Mouse (Mus musculus) liver, embryonic 16.5 days (tissue): ENCODE data around the gene Ago1. TPM values are rescaled to one million over a fixed set of nuclear protein-coding genes. Genes with fewer than 3 reads are reported as not detected.

ENCODE experiments used
- ATAC-seq: fragments of 200-750 bp; cut with Nextera tagmentation; 2 replicates; pipeline ENCODE4 v1.8.0; 2017; ENCODE audit warnings: low read depth, mild to moderate bottlenecking, moderate number of reproducible peaks, moderate library complexity
- H3K27ac ChIP-seq: fragments of 300-500 bp; sonication (generic); 2 replicates; pipeline ENCODE4 v1.5.1; 2014; ENCODE audit warnings: mild to moderate bottlenecking, low read length
- H3K27me3 ChIP-seq: fragments of 300-500 bp; sonication (generic); 2 replicates; pipeline ENCODE4 v1.6.1; 2014; ENCODE audit warnings: low read depth, low read length, mixed read lengths; ENCODE audit not compliant: control insufficient read depth, insufficient read depth
- H3K36me3 ChIP-seq: fragments of 300-500 bp; sonication (generic); 2 replicates; pipeline ENCODE4 v1.6.1; 2014; ENCODE audit warnings: mild to moderate bottlenecking; ENCODE audit not compliant: control insufficient read depth, insufficient read depth
- H3K4me1 ChIP-seq: fragments of 300-500 bp; sonication (generic); 2 replicates; pipeline ENCODE4 v1.6.1; 2014; ENCODE audit warnings: low read depth, low read length, mixed read lengths; ENCODE audit not compliant: control insufficient read depth
- H3K4me2 ChIP-seq: fragments of 300-500 bp; sonication (generic); 2 replicates; pipeline ENCODE4 v1.6.1; 2014; ENCODE audit warnings: low read depth, low read length, mixed read lengths
- H3K4me3 ChIP-seq: fragments of 300-500 bp; sonication (generic); 2 replicates; pipeline ENCODE4 v1.5.1; 2014; ENCODE audit warnings: low read depth, mild to moderate bottlenecking, low read length
- H3K9ac ChIP-seq: fragments of 300-500 bp; sonication (generic); 2 replicates; pipeline ENCODE4 v1.6.1; 2014; ENCODE audit warnings: low read depth, low read length
- H3K9me3 ChIP-seq: fragments of 300-500 bp; sonication (generic); replicated peaks from 2 replicates; pipeline ENCODE4 v1.6.1; 2016; ENCODE audit warnings: low read length; ENCODE audit not compliant: control insufficient read depth
- WGBS: fragments of 180-500 bp; shearing (Covaris S2); extraction: QIAGEN DNeasy Blood & Tissue Kit; methylation state at CpG from one replicate; pipeline ENCODE4 v1.1.7; 2014; ENCODE audit not compliant: insufficient replicate concordance; 5-methylcytosine and 5-hydroxymethylcytosine counted together
- polyA plus RNA-seq: library from polyadenylated mRNA; unstranded; fragments of >200 nt; fragmentation: Nextera tagmentation; extraction: Ambion mirVana; gene quantifications from 2 replicates; pipeline ENCODE4 v1.2.1, GENCODE M21; 2015

Ago1 gene
- polyA plus RNA-seq, 1 experiment from 2014 or later: 0.98 TPM

DNA sequence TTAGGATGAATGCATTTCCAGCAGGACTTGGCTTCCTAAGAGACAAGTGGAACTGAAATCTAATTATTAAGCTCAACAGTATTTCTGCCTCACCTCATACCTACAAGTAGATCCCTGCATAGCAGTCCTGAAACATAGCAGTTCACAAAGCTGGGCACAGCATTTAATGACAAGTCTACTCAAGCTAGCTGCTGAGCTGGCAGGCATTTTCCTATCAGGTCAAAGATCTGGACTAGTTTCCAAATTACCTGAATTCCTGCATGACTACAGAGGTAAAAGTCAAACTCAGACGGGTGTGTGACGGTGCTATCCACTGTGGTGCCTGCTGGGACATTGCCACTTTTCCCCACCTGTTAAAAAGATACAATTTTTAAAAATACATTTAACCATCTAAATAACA, 28.6 kb upstream of the Ago1 start:
- Histone ChIP-seq H3K4me3 (no peak overlapping the region), H3K4me2 (no peak overlapping the region), H3K36me3 (no peaks in the 10 kb centered on the region), H3K27me3 (no peaks in the 10 kb centered on the region), H3K9me3 (no peaks in the 10 kb centered on the region), H3K4me1 (no peaks in the 10 kb centered on the region), H3K9ac (no peak overlapping the region), H3K27ac (no peak overlapping the region)
- ATAC-seq: no peak
- 54% methylated on average over 2 of the region's 2 CpGs for WGBS

DNA sequence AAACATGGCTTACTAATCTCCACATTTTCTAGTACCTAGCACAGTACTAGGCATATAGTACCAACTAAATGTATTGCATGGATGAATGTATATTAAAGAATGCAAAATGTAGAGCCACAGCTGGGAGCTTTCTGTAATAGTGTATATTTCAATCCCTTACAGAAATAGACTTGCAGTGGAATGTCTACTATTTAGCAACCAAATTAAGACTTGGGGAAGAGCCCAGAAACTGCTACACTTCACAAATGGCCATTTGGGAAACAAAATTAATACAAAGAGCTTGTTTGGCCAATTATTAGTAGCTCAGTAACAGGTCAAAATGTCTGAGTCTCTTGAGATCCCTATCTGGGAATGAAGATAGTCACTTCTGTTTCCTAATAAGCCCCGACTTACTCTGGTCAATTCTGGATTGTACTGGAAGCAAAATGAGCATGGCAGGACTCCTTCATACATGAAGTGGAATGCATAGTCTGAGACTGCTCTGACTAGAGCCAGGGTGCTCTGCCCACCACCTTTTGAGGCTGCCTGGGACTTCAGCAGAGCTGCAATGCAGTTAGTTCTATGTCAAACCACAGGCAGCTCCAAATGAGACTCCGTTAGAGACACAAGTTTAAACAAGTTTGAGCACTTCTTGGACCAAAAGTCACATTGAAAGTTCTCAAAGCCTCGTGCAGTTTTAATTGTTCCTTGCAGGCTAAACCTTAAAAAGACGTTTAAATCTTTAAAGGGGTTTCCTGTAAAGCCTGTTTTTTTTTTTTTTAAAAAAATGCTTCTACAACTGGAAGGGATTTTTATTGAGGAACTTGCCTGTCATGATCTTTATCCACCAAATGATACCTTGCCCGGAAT, 27.8 kb upstream of the Ago1 start:
- Histone ChIP-seq H3K36me3 (no peaks in the 10 kb centered on the region), H3K4me3 (no peak overlapping the region), H3K27me3 (no peaks in the 10 kb centered on the region), H3K4me1 (no peaks in the 10 kb centered on the region), H3K4me2 (no peak overlapping the region), H3K27ac (no peak overlapping the region), H3K9ac (no peak overlapping the region), H3K9me3 (no peaks in the 10 kb centered on the region)
- WGBS: 52% methylated on average over 5 of the region's 5 CpGs
- no peak for ATAC-seq

DNA sequence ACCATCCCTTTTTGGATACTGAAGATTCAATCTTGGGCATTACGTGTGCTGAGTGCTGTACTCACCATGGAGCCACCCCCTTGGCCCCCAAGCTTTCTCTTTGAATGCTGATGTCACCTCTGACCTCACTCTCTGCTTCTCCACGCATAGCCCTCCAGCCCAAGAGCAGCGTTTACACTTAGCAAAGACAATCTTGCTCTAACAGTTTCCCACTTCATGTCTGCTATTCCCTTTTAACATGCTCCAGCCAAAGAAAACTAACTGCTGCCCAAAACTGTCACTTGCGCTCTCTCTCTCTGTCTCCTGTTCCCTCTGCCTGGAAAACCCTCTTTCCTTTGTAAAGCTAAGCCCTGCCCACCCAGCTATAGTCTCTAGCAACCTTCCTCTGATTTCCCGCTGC, 27.1 kb upstream of the Ago1 start:
- no peak overlapping the region for H3K27ac ChIP-seq
- WGBS: 50% methylated on average over 5 of the region's 5 CpGs

DNA sequence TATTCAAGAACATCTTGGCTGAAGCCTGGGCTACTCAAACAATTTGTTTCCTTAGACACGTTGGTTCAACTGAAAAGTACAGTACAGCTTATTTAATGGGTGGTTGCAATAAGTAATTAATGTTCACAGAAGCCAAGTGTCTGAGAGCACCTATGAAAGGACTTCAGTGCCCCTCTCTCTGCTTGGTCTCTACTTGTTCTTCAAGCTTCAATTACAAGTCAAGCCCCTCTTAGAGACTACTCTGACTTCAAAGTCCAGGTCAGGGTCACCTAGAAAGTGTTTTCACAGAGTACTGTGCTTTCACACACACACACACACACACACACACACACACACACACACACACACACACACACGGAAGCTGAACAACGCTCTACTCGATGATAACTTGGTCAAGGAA, 25.0 kb upstream of the Ago1 start:
- Histone ChIP-seq H3K4me1 (no peaks in the 10 kb centered on the region), H3K36me3 (no peaks in the 10 kb centered on the region), H3K4me2 (no peak overlapping the region), H3K9me3 (no peaks in the 10 kb centered on the region), H3K4me3 (no peak overlapping the region), H3K9ac (no peak overlapping the region), H3K27ac (no peak overlapping the region), H3K27me3 (no peaks in the 10 kb centered on the region)
- no peak for ATAC-seq
- 72% methylated on average over 4 of the region's 4 CpGs for WGBS

More for the DNA sequence above, 27.1 kb upstream of the Ago1 start:
- Histone ChIP-seq H3K36me3 (no peaks in the 10 kb centered on the region), H3K4me3 (no peak overlapping the region), H3K4me1 (no peaks in the 10 kb centered on the region), H3K4me2 (no peak overlapping the region), H3K9ac (no peak overlapping the region), H3K27me3 (no peaks in the 10 kb centered on the region), H3K9me3 (no peaks in the 10 kb centered on the region)
- no peak for ATAC-seq

DNA sequence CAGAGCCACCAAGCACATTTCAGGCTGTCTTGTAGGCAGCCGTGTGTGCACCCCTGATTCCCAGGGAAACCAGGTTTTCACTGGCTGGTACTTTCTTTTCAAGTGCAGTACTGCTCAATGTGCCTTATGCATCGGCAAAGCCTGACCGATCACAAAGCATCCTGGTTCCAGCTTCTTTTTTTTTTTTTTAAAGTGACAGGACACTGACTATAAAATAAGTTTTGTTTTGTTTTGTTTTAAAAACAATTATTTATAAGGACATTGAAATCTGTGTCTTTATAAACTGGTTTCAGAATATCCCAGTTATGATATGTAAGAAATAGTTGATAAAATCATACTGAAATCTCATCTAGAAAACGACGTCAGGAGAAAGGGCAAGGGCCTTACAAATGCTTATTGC, 23.6 kb upstream of the Ago1 start:
- no peaks in the 10 kb centered on the region for H3K9me3 ChIP-seq
- no peak overlapping the region for H3K4me3 ChIP-seq
- no peak overlapping the region for H3K9ac ChIP-seq
- no peaks in the 10 kb centered on the region for H3K36me3 ChIP-seq
- H3K4me2 ChIP-seq: no peak overlapping the region
- H3K27ac ChIP-seq: no peak overlapping the region
- ATAC-seq: no peak
- H3K4me1 ChIP-seq: no peaks in the 10 kb centered on the region
- no peaks in the 10 kb centered on the region for H3K27me3 ChIP-seq
- 60% methylated on average over 5 of the region's 5 CpGs for WGBS

DNA sequence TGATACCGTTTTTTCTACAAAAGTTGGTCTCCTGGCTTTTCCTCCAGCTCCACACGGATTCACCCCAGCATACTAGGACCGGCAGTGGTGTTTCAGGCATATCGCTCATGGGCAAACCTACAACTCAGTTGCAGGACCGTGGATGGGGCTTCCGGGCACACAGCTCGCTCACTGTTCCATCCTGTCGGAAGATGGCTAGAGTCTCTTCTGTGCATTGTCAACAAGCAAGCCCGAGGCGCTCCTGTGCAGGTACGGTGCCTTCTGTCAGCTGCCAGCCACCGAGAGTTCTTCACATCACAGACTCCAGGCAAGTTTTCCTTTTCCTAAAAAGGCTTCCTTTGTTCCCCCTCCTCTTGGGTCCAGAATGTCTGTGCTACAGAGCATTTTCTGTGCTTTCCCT, 22.3 kb upstream of the Ago1 start:
- Histone ChIP-seq H3K36me3 (no peaks in the 10 kb centered on the region), H3K9me3 (no peaks in the 10 kb centered on the region), H3K4me2 (no peak overlapping the region), H3K4me3 (no peak overlapping the region), H3K4me1 (no peaks in the 10 kb centered on the region), H3K27me3 (no peaks in the 10 kb centered on the region), H3K9ac (no peak overlapping the region), H3K27ac (no peak overlapping the region)
- no peak for ATAC-seq
- 70% methylated on average over 12 of the region's 12 CpGs for WGBS

DNA sequence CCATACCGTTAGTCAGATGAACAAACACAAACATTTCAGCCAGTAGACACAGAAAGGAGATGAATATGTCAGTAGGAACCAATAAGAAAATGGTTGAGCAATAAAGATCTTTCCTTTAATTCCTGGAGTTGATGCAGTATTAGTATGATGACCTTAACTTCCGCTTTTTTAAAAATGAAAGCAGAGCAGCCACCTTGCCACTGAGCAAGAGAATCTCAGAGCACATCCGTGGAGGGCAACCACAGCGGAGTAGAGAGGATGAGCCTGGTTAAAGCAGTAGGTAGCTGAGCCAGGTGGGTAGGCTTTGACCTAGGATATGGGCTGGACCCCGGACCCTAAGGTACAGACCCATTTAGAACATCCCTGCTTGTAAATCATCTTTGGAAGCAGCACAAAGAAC, 21.4 kb upstream of the Ago1 start:
- Histone ChIP-seq H3K4me1 (no peaks in the 10 kb centered on the region), H3K36me3 (no peaks in the 10 kb centered on the region), H3K9me3 (no peaks in the 10 kb centered on the region), H3K9ac (no peak overlapping the region), H3K4me3 (no peak overlapping the region), H3K4me2 (no peak overlapping the region), H3K27me3 (no peaks in the 10 kb centered on the region), H3K27ac (no peak overlapping the region)
- ATAC-seq: no peak
- WGBS: 54% methylated on average over 5 of the region's 5 CpGs

DNA sequence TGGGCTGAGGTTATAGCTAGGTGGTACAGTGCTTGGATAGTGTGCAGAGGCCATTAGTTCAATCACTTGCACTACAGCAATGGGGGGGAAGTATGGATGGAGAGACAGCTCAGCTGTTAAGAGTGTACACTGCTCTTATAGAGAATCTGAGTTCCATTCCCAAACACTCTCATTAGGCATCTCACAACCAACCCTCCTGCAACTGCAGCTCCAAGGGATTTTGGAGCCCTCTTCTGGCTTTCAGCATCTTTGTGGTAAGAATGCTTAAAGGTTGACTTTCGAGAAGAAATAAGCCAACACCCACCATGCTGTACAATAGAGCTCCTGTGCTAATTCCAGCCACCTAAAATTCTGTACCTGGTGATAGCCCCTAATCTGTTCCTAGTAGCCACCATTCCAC, 17.8 kb upstream of the Ago1 start:
- Histone ChIP-seq H3K4me1 (no peaks in the 10 kb centered on the region), H3K4me2 (no peak overlapping the region), H3K36me3 (no peaks in the 10 kb centered on the region), H3K9ac (no peak overlapping the region), H3K9me3 (no peaks in the 10 kb centered on the region), H3K27me3 (no peaks in the 10 kb centered on the region), H3K4me3 (no peak overlapping the region), H3K27ac (no peak overlapping the region)
- 48% methylated on average over 1 of the region's 1 CpGs for WGBS
- ATAC-seq: no peak

DNA sequence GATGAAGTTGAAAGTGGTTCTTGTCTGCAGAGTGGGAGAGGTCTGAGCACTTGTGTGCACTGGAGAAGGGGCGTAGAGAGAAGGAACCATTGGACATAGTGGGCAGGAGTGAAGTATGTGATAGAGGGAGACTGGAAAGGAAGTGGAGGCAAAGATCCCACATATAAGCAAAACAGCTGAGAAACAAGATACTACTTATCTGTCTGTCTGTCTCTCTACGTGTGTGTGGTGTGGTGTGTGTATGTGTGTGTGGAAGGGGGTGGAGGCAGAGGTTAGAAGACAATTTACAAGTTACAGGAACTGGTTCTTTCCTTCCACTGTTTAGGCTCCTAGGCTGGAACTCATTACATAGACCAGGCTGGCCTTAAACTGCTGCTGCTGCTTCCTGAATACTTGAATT, 16.7 kb upstream of the Ago1 start:
- Histone ChIP-seq H3K27ac (no peak overlapping the region), H3K36me3 (no peaks in the 10 kb centered on the region), H3K4me1 (no peaks in the 10 kb centered on the region), H3K4me2 (no peak overlapping the region), H3K9ac (no peak overlapping the region), H3K4me3 (no peak overlapping the region), H3K27me3 (no peaks in the 10 kb centered on the region), H3K9me3 (no peaks in the 10 kb centered on the region)
- 22% methylated on average over 2 of the region's 2 CpGs for WGBS
- no peak for ATAC-seq
